Mouse (Mus musculus) left cerebral cortex, adult 2 months (tissue): Measurements from ENCODE around the gene Plcd1. TPM values are rescaled to one million over a fixed set of nuclear protein-coding genes. Genes with fewer than 3 reads are reported as not detected.

ENCODE experiments used
- DNase-seq, 2 experiments: peaks; one replicate each; pipeline ENCODE4 v3.0.0; 2021 to 2022; ENCODE audit warnings: low spot score in 2 of 2, mixed read lengths in 1 of 2; ENCODE audit errors: extremely low spot score in 1 of 2
- H3K27ac ChIP-seq: fragments of 200-600 bp; 2 replicates; pipeline ENCODE4 v1.8.1; 2022
- H3K4me3 ChIP-seq: fragments of 200-600 bp; 2 replicates; pipeline ENCODE4 v1.8.1; 2022
- CTCF ChIP-seq: fragments of 200-600 bp; IDR thresholded peaks from 2 replicates; pipeline ENCODE4 v1.8.1; 2022; ENCODE audit warnings: antibody characterized with exemption, mild to moderate bottlenecking, moderate library complexity
- intact Hi-C: fragments of 180-260 bp; cut with DNase I; formaldehyde crosslinking; loops from one replicate; pipeline ENCODE4 v1.15.1; 2025
- total RNA-seq, 2 experiments: library from RNA; stranded (reverse); gene quantifications; 2 replicates each; pipeline ENCODE4 v1.2.3; 2021

The Plcd1 gene
- total RNA-seq, 2 experiments from 2014 or later, result 15.2 to 16.2 TPM

DNA sequence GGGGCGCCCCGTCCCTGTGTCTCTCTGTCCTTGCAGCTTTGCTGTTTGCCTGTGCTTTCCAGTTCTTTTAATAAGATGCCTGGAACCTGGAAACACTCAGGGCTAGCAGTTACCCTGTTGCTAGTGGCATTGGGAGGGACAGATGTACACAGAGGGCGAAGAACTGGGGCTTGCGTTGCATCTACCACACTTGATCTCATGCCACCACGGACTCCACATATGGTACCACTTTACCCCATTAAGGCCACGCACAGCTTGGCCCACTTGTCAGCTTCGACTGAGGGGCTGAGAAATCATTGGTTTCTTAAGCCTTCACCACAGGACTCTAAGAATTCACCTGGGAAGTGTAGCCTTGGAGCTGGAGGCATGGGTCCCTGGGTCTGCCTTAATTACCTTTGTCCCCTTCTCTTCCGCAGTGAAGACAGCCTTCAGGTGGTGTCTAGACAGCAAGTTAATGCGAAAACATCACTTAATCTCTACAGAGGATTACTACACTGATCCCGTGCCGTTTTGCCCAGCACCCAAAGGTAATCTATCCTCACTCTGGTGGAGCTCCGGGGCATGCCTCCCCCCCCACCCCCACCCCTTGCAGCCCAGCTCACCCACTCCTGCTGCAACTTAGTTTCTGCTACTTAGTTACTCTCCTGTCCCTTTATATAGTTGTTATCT lies 16.5 kb upstream of the Plcd1 start:
- intact Hi-C loops, result loop anchor here (10.0 kb wide), 1 partner anchor 215 kb away; the partner anchor contains the start of gene Oxsr1
- no peak for TF ChIP-seq CTCF
- Histone ChIP-seq H3K4me3 (no peak overlapping the region), H3K27ac (no peak overlapping the region)
- no peak for DNase-seq

DNA sequence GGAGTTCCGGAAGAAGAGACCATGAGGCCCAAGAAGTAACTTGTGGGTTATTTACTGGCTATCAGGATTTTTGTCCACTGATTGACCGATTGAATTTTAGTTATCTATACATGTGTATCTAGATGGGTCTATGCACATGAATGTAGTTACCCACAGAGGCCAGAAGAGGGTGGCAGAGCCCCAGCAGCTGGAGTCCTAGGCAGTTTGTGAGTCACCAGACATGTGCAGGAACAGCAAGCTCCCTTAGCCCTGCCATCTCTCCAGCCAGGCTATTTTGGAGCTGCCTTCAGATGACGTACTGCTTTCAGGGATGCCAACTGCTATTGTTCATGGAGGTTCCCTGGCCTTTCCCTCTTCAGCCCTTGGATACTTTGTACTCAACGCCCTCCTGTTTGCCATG lies 14.3 kb upstream of the Plcd1 start:
- H3K4me3 ChIP-seq, result no peak overlapping the region
- peak; percentile 52 for TF ChIP-seq CTCF
- intact Hi-C loops, result loop anchor here (10.0 kb wide), 1 partner anchor 217 kb away; the partner anchor contains the start of gene Oxsr1
- DNase-seq, result no peak
- no peak overlapping the region for H3K27ac ChIP-seq

DNA sequence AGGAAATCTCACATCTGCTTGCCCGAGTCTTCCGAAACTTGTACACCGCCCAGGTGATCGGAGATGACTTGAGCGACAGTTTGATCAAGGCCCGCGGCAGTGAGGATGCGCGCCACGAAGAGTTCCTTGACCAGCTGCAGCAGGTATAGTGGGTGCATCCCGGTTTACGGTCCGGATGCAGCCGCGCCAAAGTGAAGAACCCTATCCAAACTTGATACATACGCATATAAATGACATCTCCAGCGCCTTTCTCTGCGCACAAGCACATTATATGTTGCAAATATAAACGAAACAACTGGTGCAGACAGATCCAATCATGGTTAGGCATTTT lies 9.4 kb upstream of the Plcd1 start:
- H3K27ac ChIP-seq, result peak overlapping the region; percentile 73
- intact Hi-C loops, result loop anchor here (10.0 kb wide), 1 partner anchor 222 kb away; the partner anchor contains the start of gene Oxsr1
- no peak for TF ChIP-seq CTCF

DNA sequence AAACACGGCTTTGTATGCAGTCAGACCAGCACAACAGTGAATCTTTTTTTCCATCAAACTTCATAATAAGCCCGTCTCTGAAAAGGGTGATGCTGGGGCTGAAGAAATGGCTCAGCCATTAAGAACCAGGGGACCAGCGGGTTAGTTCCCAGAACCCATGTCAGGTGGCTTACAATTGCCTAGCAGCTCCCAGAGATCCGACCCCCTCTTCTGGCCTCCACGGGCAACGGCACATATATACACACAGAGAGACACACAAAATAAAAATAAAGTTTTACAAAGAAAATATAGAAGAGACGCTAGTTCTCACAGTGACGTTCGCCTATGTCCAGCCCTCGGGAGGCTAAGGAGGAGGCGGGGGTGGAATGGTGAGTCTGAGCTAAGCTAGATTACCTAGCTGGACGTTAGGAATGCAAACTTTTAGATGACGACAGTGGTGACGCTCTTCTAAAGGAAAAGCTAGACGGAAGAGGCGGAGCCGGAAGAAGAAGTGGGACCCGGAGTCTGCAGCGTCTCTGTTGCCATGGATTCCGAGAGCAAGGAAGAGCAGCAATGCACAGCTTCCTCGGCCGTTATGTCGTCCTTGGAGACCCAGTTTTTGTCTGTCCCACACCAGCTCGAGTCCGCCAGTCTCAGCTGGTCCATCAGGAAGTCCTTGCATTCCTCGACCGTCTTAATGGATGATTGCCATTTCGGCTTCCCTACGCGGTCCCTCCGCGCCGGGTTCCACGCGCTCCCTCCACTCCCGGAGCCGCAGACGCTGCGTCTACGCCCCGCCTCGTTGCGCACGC lies 8.9 kb upstream of the Plcd1 start, which contains the start of gene Dlec1:
Dlec1 (plus strand) TSS at position 487 of the 791 bp plus-strand sequence.
- H3K4me3 ChIP-seq, result peak within 1 kb of the TSS; percentile 48
- peak; percentile 73 to 81 for DNase-seq
- TF ChIP-seq CTCF, result peak; percentile 37
- intact Hi-C loops, result loop anchor here (10.0 kb wide), 1 partner anchor 223 kb away; the partner anchor contains the start of gene Oxsr1
- H3K27ac ChIP-seq, result peak within 1 kb of the TSS; percentile 73

More for the DNA sequence above, 9.4 kb upstream of the Plcd1 start:
- peak overlapping the region; percentile 48 for H3K4me3 ChIP-seq
- DNase-seq, result no peak

DNA sequence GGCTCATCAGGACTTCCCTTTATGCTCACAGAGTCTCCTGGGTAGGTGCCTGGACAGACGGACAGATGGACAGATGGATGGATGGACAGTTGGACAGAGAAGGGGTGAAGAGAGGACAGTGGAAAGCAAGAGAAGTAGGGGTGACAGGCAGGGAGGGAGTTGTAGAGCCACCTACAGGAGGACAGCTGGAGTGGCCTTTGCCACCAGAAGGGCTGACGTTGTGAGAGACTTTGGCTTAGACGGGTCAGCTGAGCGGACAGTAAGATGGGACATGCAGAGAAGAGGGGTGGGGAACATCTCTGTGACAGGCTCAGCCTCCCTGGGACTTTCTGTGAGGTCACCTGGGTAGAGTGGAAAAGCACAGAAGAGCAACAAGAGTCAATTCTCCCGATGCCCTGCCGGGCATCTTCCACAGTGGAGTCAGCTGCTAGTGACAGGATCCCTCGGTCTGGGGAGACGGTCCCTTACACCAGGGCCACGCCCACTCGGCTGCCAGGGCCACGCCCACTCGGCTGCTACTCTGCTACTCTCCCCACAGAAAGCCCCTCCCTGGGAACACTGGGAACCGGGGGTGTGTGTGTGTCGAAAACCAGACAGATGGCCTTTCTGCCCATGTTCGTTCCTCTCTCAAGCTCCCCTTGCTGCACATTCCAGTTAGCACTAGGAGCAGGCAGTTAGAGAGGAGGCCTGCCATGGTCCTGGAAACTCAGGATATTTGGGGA lies 7.0 kb upstream of the Plcd1 start:
- intact Hi-C loops, result loop anchor here (10.0 kb wide), 1 partner anchor 224 kb away; the partner anchor contains the start of gene Oxsr1
- no peak overlapping the region for H3K27ac ChIP-seq
- no peak overlapping the region for H3K4me3 ChIP-seq
- peak in 1 of 2 experiments; percentile 48 for DNase-seq
- TF ChIP-seq CTCF, result no peak; the same call in 1 of the 2 replicates

DNA sequence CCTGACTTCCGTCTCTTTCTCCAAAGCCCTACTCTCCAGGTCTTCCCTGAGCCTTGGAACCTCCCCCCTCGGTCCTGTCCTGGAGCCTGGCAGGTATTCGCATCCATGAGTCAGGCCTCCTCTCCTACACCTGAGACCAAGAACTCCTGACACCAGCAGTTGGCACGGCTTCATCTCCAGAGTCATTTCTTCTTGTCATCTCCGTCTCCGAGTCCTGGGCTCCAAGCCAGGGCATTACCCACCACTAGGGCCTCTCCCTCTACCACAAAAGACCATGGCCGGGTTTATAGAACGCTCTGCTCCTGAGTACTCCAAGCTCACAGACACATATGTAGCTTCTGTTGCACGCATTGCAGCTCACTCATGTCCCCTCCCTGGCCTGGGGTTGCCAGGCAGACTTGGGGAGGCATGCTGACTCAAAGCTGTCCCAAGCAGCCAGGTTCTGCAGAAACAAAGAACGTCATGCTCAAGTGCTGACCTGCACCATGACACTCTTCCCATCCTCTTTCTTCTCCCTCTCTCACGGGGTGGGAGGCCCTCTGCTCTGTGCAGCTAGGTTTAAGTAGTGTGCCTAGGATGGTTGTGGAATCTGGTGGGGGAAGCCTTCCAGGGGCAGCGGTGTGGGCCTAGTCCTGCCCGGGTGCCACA lies 1.3 kb upstream of the Plcd1 start:
- no peak overlapping the region for H3K4me3 ChIP-seq
- TF ChIP-seq CTCF, result no peak
- no peak for DNase-seq
- 0 out of 2 replicates have a peak overlapping the region, but pooled peaks have one; percentile 11 for H3K27ac ChIP-seq
- intact Hi-C loops, result no loop called here

DNA sequence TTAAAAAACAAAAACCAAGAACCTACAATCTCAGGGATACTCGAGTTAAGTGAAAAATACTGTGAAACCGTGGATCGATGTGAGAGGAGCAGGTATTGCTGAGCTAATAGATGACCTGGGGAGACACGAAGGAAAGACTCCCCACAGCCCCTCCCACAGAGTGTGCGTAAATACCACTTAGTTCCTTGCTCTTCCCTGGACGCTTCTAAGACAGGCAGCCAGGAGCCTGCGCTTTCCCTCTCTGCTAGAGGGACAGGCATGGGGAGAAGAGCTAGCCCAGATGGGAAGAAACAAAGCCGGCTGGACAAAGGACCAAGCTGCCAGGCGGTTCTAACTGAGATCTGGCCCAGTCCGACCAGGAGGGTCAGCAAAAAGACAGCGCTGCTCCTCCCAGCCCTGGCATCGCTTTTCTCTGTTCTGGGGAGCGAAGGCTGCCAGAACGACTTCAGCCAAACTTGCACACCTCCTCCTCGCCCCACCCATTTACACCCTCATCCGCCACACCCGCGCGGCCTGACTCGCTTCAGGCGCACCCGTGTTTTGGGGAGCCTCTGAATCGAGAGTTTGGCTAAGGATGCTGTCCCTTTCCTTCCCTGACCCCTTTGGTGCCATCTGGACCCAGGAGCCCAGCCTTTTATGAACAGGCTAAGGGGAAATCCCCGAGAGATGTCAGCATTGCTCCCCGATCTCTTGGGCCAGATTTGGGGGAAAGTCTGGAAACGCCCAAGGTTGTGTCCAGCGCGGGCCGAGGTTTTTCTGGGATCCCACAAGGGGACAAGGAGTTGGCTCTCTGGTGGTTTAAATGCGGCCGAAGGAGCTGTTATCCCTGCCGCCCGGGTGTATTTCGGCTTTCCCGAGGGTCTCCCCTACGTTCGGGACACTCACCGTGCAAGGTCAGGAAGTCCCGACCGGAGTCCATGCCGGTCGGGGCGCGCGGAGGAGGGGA lies 556 bp downstream of the Plcd1 start:
- H3K27ac ChIP-seq, result peak overlapping the region; percentile 86
- no peak for TF ChIP-seq CTCF
- intact Hi-C loops, result no loop called here
- peak in 1 of 2 experiments; percentile 65 for DNase-seq
- peak overlapping the region; percentile 76 for H3K4me3 ChIP-seq

DNA sequence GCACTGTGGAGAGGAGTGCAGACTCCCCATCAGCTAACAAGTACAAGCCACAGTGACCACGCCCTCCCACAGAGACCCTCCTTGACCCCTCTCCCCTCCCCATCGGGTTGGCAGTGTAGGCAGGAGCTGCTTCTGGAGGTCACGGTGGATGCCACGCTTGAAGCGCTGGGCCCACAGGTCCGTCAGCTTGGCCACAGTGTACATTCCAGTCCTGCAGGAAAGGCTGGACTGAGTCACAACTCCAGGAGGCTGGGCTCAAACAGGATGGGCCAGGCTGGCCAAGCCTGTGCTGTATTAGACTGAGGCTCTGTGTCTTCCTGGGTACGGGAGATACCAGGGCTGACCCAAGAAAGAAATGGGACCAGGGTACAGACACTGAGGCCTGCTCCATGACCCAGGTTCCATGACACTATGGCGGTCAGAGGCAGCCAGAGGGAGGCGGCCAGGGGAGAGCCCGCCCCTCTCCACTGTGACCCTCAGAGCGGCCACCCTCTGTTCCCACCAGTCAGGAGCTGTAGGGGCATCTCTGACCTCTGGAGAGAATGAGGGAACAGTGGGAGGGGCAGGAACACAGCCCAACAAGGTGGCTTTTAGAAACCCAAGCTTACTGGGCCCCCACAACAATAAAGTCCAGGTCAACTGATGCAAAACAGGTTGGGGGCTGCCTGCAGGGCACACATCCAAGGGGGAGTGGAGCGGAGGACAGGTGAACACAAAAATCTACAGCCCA lies 1.6 kb downstream of the Plcd1 start:
- peak overlapping the region; percentile 76 for H3K4me3 ChIP-seq
- DNase-seq, result no peak
- no peak for TF ChIP-seq CTCF
- intact Hi-C loops, result no loop called here
- 0 out of 2 replicates have a peak overlapping the region, but pooled peaks have one; percentile 15 for H3K27ac ChIP-seq

DNA sequence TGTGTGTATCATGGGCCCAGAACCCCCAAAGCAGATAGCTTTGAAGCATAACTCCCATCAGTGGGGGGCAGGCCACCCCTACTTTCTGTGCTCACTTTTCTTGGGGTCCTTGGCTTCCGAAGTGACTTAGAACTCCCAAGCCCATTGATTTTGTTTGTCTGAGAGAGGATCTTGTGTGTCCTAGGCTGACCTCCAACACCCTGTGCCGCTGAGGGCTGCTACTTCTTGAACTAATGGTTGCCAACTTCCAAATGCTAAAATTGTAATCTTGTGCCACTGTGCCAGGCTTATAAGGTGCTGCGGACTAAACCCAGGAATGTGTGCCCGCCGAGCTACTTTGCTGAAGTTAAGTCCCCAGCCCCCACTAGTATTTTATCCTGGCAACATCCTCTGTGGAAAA lies 2.8 kb downstream of the Plcd1 start:
- intact Hi-C loops, result no loop called here
- no peak for TF ChIP-seq CTCF
- no peak for DNase-seq
- no peak overlapping the region for H3K4me3 ChIP-seq
- no peak overlapping the region for H3K27ac ChIP-seq

DNA sequence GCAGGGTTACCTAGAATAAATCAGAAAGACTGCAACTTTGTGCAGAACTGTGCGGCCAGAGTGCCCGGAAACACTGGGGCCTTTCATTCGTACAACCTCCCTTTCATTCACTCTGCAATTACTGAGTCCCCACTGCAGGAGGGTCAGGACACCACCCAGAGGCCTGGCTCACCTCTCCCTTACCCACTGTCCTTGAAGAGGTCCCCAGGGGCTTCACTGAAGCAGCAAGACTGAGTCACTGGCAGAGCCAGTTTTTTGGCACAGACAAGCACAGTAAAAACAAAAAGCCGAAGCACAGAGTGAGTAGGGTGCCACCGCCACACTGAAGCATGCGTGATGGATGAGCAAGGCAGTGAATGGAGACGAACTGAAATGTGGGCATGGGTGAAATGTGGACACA lies 3.9 kb downstream of the Plcd1 start:
- DNase-seq, result no peak
- no peak overlapping the region for H3K4me3 ChIP-seq
- intact Hi-C loops, result no loop called here
- TF ChIP-seq CTCF, result no peak
- H3K27ac ChIP-seq, result no peak overlapping the region
